Comparison of ENCODE assay signal across 12 mouse cellular contexts in genomic region chr13:112095595-112096139, GRCm38 (mm10).
"Had no signal": no experiment of that assay in that cellular context is flagged by ENCODE, and none has a peak within 500 bp of the region (broad histone marks: within the 10 kb centered on the region; RNA-seq: fewer than 3 reads in every experiment).

No protein-coding gene starts in this region.

- H3K36me3 ChIP-seq: kidney, embryonic 15.5 days; limb, embryonic 15.5 days; liver, embryonic 12.5 days; midbrain, embryonic 12.5 days; neural tube, embryonic 13.5 days had no signal

- H3K4me2 ChIP-seq: kidney, embryonic 15.5 days; limb, embryonic 15.5 days; liver, embryonic 12.5 days; lung, embryonic 14.5 days; midbrain, embryonic 12.5 days; neural tube, embryonic 13.5 days had no signal

- ATAC-seq: liver, embryonic 12.5 days; midbrain, embryonic 16.5 days had no signal

- H3K9me3 ChIP-seq: kidney, embryonic 15.5 days; limb, embryonic 15.5 days; liver, embryonic 12.5 days; midbrain, embryonic 12.5 days; neural tube, embryonic 13.5 days had no signal

- H3K4me3 ChIP-seq: kidney, embryonic 15.5 days; limb, embryonic 15.5 days; liver, embryonic 12.5 days; midbrain, embryonic 12.5 days; neural tube, embryonic 13.5 days had no signal

- H3K27ac ChIP-seq: kidney, embryonic 15.5 days; limb, embryonic 15.5 days; liver, embryonic 12.5 days; midbrain, embryonic 12.5 days; neural tube, embryonic 13.5 days had no signal

- H3K27me3 ChIP-seq: kidney, embryonic 15.5 days; limb, embryonic 15.5 days; midbrain, embryonic 12.5 days had no signal

- DNase-seq: kidney, postnatal 14 days; lung, embryonic 14.5 days; lung, postnatal 10 days; lung, postnatal 4 days; right cerebral cortex, postnatal 14 days; thymus, postnatal 4 days had no signal

- H3K9ac ChIP-seq: kidney, embryonic 15.5 days; limb, embryonic 15.5 days; liver, embryonic 12.5 days; lung, embryonic 14.5 days; midbrain, embryonic 12.5 days; neural tube, embryonic 13.5 days had no signal
